Mouse (Mus musculus): ENCODE measurements around the gene Guca2a.

DNA sequence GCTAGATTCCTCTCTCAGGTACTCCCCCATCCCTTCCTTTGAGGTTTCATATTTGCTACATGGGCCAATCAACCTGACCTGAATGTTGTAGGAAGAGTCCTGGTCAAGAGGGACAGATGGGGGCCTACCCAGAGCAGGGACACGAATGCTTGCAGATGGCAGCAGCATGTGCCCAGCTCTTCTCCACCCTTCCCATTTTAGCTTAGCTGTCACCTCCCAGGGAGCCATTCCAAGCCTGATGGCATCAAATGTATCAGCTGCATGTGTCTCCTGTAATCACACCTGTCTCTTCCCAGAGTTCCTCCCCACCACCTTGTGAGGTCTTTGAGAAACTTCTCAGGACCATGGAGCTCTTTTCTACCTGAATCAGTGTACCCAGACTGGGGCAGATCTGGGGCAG is 19.5 kb downstream of the Guca2a start:
- TF ChIP-seq CTCF (conservative IDR thresholded peaks at IDR 0.05; ENCODE audit: low read length) (no peak), NANOG (IDR thresholded peaks at IDR 0.05; ENCODE audit: borderline replicate concordance, low read length) (no peak)
